In the genomic region with DNA sequence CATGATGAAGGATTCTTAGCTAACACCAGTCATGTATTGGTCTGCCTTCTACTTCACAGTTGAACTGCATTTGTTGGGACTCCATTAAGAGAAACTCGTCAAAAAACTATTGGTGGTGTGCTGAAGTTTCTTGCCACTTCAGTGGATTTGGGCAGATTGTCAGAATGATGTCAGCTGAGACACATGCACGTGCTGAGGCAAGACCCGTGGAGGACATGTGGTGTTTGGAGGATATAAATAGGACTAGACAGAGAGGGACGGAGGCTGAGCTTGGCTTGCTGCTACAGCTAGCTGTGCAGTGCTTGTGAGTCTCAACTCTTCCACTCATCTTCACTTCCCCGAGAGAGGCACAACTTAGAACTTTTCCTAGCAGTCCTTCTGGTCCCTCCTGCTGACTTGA, we compare ENCODE assay signal across 28 mouse cellular contexts.
DNase-seq lines count a peak whose midpoint lies in the region; ATAC-seq and TF ChIP-seq lines count a peak whose summit lies in the region.
"Had no signal": no experiment of that assay in that cellular context is flagged by ENCODE, and none has a peak within 500 bp of the region (broad histone marks: within the 10 kb centered on the region; RNA-seq: fewer than 3 reads in every experiment).

No protein-coding gene starts in this region.

- ATAC-seq in forebrain, postnatal 0 days: peak; percentile 68
- ATAC-seq: forebrain, embryonic 16.5 days; hindbrain, postnatal 0 days; inflammation-experienced regulatory T-cells, adult 6 months; intestine, embryonic 16.5 days had no signal

- no peak for DNase-seq in forebrain, postnatal 0 days
- no peak for DNase-seq in forebrain, embryonic 10.5 days (ENCODE audit: extremely low spot score, low spot score)
- peak; percentile 24 for DNase-seq in 3T3-L1 (ENCODE audit: low read depth, low spot score)
- no peak for DNase-seq in CH12.LX (ENCODE audit: extremely low read depth)
- DNase-seq in brain, embryonic 14.5 days (ENCODE audit: low read depth): peak; percentile 6
- no peak for DNase-seq in heart, adult 11 months
- DNase-seq: adrenal gland, adult 8-10 months; adrenal gland, postnatal 25 days; cerebellum, adult 18-20 months; cerebellum, adult 9-10 months; cerebellum, postnatal 14 days; gastrocnemius, adult 2 months; gastrocnemius, postnatal 14 days; heart, adult 18-20 months; heart, postnatal 10 days; heart, postnatal 36 days; kidney, adult 18-20 months had no signal

- H3K9ac ChIP-seq in forebrain, postnatal 0 days: no peak overlapping the region
- H3K9ac ChIP-seq in CH12.LX (ENCODE audit: insufficient read depth, low read depth): no peak overlapping the region
- H3K9ac ChIP-seq: embryonic facial prominence, embryonic 13.5 days; forebrain, embryonic 12.5 days; heart, embryonic 12.5 days; heart, embryonic 15.5 days; hindbrain, embryonic 14.5 days had no signal

- TF ChIP-seq EP300 in CH12.LX (IDR thresholded peaks at IDR 0.05; ENCODE audit: low read length): no peak

- in situ Hi-C loops in CH12.LX (cut with MboI; ENCODE audit: low pct_ligation_motif_present, low pct_unique_long_range_greater_than_20kb, low sequenced_read_pairs): no loop called here

- H3K36me3 ChIP-seq in forebrain, postnatal 0 days (ENCODE audit: insufficient read depth): no peaks in the 10 kb centered on the region
- no peaks in the 10 kb centered on the region for H3K36me3 ChIP-seq in forebrain, embryonic 10.5 days (replicated peaks)
- no peaks in the 10 kb centered on the region for H3K36me3 ChIP-seq in CH12.LX (replicated peaks in 1 of 2; ENCODE audit: control insufficient read depth in 1 of 2, insufficient read depth in 1 of 2, low read length in 1 of 2)
- H3K36me3 ChIP-seq: embryonic facial prominence, embryonic 13.5 days; forebrain, embryonic 12.5 days; G1E; heart, embryonic 12.5 days; heart, embryonic 15.5 days; hindbrain, embryonic 10.5 days had no signal

- no peaks in the 10 kb centered on the region for H3K9me3 ChIP-seq in forebrain, postnatal 0 days (ENCODE audit: low read length)
- H3K9me3 ChIP-seq in forebrain, embryonic 10.5 days: no peaks in the 10 kb centered on the region
- H3K9me3 ChIP-seq in CH12.LX (replicated peaks; ENCODE audit: low read length): peaks cover 6% of the 10 kb centered on the region
- H3K9me3 ChIP-seq: embryonic facial prominence, embryonic 13.5 days; G1E; heart, embryonic 15.5 days; hindbrain, embryonic 10.5 days had no signal

- 62% methylated on average over 5 of the region's 5 CpGs for WGBS in forebrain, postnatal 0 days
- 91% methylated on average over 5 of the region's 5 CpGs for WGBS in forebrain, embryonic 10.5 days

- H3K4me1 ChIP-seq in forebrain, postnatal 0 days (ENCODE audit: insufficient read depth): no peaks in the 10 kb centered on the region
- peaks cover 4% of the 10 kb centered on the region for H3K4me1 ChIP-seq in forebrain, embryonic 10.5 days
- no peaks in the 10 kb centered on the region for H3K4me1 ChIP-seq in CH12.LX (ENCODE audit: control insufficient read depth in 1 of 2, insufficient read depth in 2 of 2)
- H3K4me1 ChIP-seq: embryonic facial prominence, embryonic 13.5 days; heart, embryonic 12.5 days; heart, embryonic 15.5 days had no signal

- no peak overlapping the region for H3K27ac ChIP-seq in forebrain, postnatal 0 days (ENCODE audit: low read depth, low read length)
- H3K27ac ChIP-seq in forebrain, embryonic 10.5 days: no peak overlapping the region
- H3K27ac ChIP-seq in CH12.LX (ENCODE audit: insufficient read depth, low read depth): no peak overlapping the region
- H3K27ac ChIP-seq: embryonic facial prominence, embryonic 13.5 days; forebrain, embryonic 12.5 days; gastrocnemius, adult 2 months; heart, embryonic 15.5 days; hindbrain, embryonic 10.5 days; hindbrain, embryonic 14.5 days; hindbrain, postnatal 0 days had no signal

- no peak for TF ChIP-seq CTCF in forebrain, postnatal 0 days (IDR thresholded peaks at IDR 0.05; ENCODE audit: low read depth)
- no peak for TF ChIP-seq CTCF in CH12.LX (conservative IDR thresholded peaks at IDR 0.05 in 1 of 2, IDR thresholded peaks at IDR 0.05 in 1 of 2; ENCODE audit: low read depth in 2 of 2, low read length in 2 of 2)
- TF ChIP-seq CTCF in brain, embryonic 14.5 days (IDR thresholded peaks at IDR 0.05; ENCODE audit: borderline replicate concordance, extremely low read depth, insufficient read depth, insufficient read length): no peak

- no peak overlapping the region for H3K4me2 ChIP-seq in forebrain, postnatal 0 days (ENCODE audit: low read depth)
- no peak overlapping the region for H3K4me2 ChIP-seq in CH12.LX (ENCODE audit: insufficient read depth, low read depth, poor library complexity, severe bottlenecking)
- H3K4me2 ChIP-seq: embryonic facial prominence, embryonic 13.5 days; forebrain, embryonic 12.5 days; heart, embryonic 12.5 days; heart, embryonic 15.5 days; hindbrain, embryonic 14.5 days had no signal

- dilution Hi-C loops in CH12.LX (cut with MboI; ENCODE audit: extremely low pct_ligation_motif_present, extremely low pct_unique_long_range_greater_than_20kb, low sequenced_read_pairs): no loop called here

- H3K4me3 ChIP-seq in forebrain, postnatal 0 days (ENCODE audit: low read depth, low read length): no peak overlapping the region
- no peak overlapping the region for H3K4me3 ChIP-seq in forebrain, embryonic 10.5 days
- H3K4me3 ChIP-seq in CH12.LX (replicated peaks in 1 of 3; ENCODE audit: low read depth in 2 of 3, low read length in 2 of 3, poor library complexity in 1 of 3): no peak overlapping the region
- H3K4me3 ChIP-seq: embryonic facial prominence, embryonic 13.5 days; forebrain, embryonic 12.5 days; gastrocnemius, adult 2 months; heart, embryonic 12.5 days; heart, embryonic 15.5 days; hindbrain, embryonic 10.5 days had no signal

- no peak for TF ChIP-seq RAD21 in CH12.LX (IDR thresholded peaks at IDR 0.05; ENCODE audit: low read depth, low read length)

- H3K79me2 ChIP-seq in CH12.LX (replicated peaks; ENCODE audit: control insufficient read depth, extremely low read depth, insufficient read depth, poor library complexity, severe bottlenecking): no peaks in the 10 kb centered on the region

- no peaks in the 10 kb centered on the region for H3K27me3 ChIP-seq in forebrain, postnatal 0 days (ENCODE audit: insufficient read depth, low read length)
- no peaks in the 10 kb centered on the region for H3K27me3 ChIP-seq in forebrain, embryonic 10.5 days (ENCODE audit: poor library complexity, severe bottlenecking)
- H3K27me3 ChIP-seq in CH12.LX (replicated peaks): peaks cover 7% of the 10 kb centered on the region
- H3K27me3 ChIP-seq: embryonic facial prominence, embryonic 13.5 days; forebrain, embryonic 12.5 days; heart, embryonic 12.5 days; heart, embryonic 15.5 days had no signal

- TF ChIP-seq POLR2A in CH12.LX (IDR thresholded peaks at IDR 0.05; ENCODE audit: low read depth, low read length): no peak
- TF ChIP-seq POLR2A in brain, embryonic 14.5 days (IDR thresholded peaks at IDR 0.05; ENCODE audit: borderline replicate concordance, extremely low read depth, insufficient read depth, insufficient read length, poor library complexity, severe bottlenecking): no peak

TF ChIP-seq in CH12.LX, 34 proteins besides CTCF, POLR2A, EP300 and RAD21:
- TF ChIP-seq UBTF (IDR thresholded peaks at IDR 0.05; ENCODE audit: low read depth, low read length) (no peak), BHLHE40 (IDR thresholded peaks at IDR 0.05; ENCODE audit: low read depth, low read length) (0 out of 2 replicates have a peak, but pooled peaks have one; percentile 28)

Comparison
In these comparisons a context has a peak if more than half of its experiments do, and no peak if none do; other contexts are left out.
1. DNase-seq: peak in 3T3-L1 (single experiment) and brain, embryonic 14.5 days (single experiment); none in forebrain, postnatal 0 days (single experiment), forebrain, embryonic 10.5 days (single experiment), CH12.LX (single experiment) and heart, adult 11 months (single experiment).